Mouse (Mus musculus) C2C12 (cell line): ENCODE measurements at regions not wholly inside any gene's neighbourhood (a gene's known extent, or its start where the extent isn't known, plus 50 kb on each side); places are given as distances from the start of the nearest gene placed in this dataset.

Experiments used
- H3K27me3 ChIP-seq: one replicate; pipeline ENCODE4 v1.6.1; 2011; ENCODE audit not compliant: control insufficient read depth, insufficient read depth, insufficient read length
- H3K36me3 ChIP-seq: one replicate; pipeline ENCODE4 v1.6.1; 2011; ENCODE audit not compliant: control insufficient read depth, insufficient read depth
- H3K4me3 ChIP-seq: one replicate; pipeline ENCODE4 v1.5.1; 2011; ENCODE audit warnings: mild to moderate bottlenecking, control low read depth; ENCODE audit not compliant: poor library complexity, insufficient read depth, severe bottlenecking
- H3K79me2 ChIP-seq: one replicate; pipeline ENCODE4 v1.6.1; 2011; ENCODE audit not compliant: control insufficient read depth, insufficient read depth
- H3K79me3 ChIP-seq: one replicate; pipeline ENCODE4 v1.6.1; 2011; ENCODE audit warnings: low read depth, control low read depth
- H3ac ChIP-seq: one replicate; pipeline ENCODE3; 2011; ENCODE audit warnings: low read depth; ENCODE audit not compliant: control insufficient read depth, insufficient read length
- CEBPB ChIP-seq: IDR thresholded peaks from one replicate; pipeline ENCODE4 v1.6.1; 2011; ENCODE audit warnings: low read depth, mild to moderate bottlenecking, control low read depth, moderate library complexity
- CTCF ChIP-seq: IDR thresholded peaks from one replicate; pipeline ENCODE4 v1.5.1; 2011; ENCODE audit not compliant: control insufficient read depth, insufficient read depth, insufficient read length
- FOSL1 ChIP-seq: IDR thresholded peaks from one replicate; pipeline ENCODE4 v1.8.0; 2011; ENCODE audit warnings: mild to moderate bottlenecking, low read length; ENCODE audit not compliant: poor library complexity, insufficient read depth, severe bottlenecking
- MAX ChIP-seq: IDR thresholded peaks from one replicate; pipeline ENCODE4 v1.6.1; 2011; ENCODE audit warnings: mild to moderate bottlenecking, control low read depth
- MYOD1 ChIP-seq: IDR thresholded peaks from one replicate; pipeline ENCODE4 v1.6.1; 2011; ENCODE audit warnings: low read depth; ENCODE audit not compliant: control insufficient read depth, insufficient read length
- MYOG ChIP-seq: IDR thresholded peaks from one replicate; pipeline ENCODE4 v1.6.1; 2011; ENCODE audit not compliant: control insufficient read depth, insufficient read length; ENCODE audit errors: extremely low read depth
- USF1 ChIP-seq: IDR thresholded peaks from one replicate; pipeline ENCODE4 v1.6.1; 2011; ENCODE audit warnings: low read depth, mild to moderate bottlenecking, control low read depth, moderate library complexity

- no peaks in the 10 kb centered on the region for H3K36me3 ChIP-seq
- H3K79me3 ChIP-seq = no peaks in the 10 kb centered on the region
- no peaks in the 10 kb centered on the region for H3K79me2 ChIP-seq
- no peak overlapping the region for H3K4me3 ChIP-seq
- no peak overlapping the region for H3ac ChIP-seq
- TF ChIP-seq FOSL1 (no peak), CEBPB (no peak), MAX (no peak), CTCF (no peak), USF1 (no peak), MYOG (no peak), MYOD1 (no peak)
- no peaks in the 10 kb centered on the region for H3K27me3 ChIP-seq
Measured at GRCm38 (mm10) chr8:6388651-6389050, 1283.5 kb upstream of the Slc10a2 start.

DNA sequence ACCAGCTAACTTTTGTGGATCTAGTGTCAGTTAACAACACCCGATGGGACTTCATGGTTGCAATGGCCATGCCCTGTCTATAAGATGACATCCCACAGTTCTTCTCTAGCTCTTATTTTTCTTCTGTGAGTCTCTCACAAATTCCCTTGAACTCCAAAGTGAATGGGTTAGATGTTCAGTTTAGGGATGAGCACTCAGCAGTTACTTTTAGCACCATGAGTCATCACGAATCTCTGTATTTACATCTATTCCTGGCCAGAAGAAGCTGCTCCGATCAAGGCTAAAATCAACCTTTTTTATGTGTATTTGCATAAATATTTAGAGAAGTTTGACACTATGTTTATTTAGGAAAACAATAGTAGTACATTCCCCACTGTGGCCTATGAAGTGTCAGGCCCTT lies 1269.6 kb upstream of the Slc10a2 start:
- Histone ChIP-seq H3K4me3 (no peak overlapping the region), H3K27me3 (no peaks in the 10 kb centered on the region), H3K36me3 (no peaks in the 10 kb centered on the region), H3K79me2 (no peaks in the 10 kb centered on the region), H3K79me3 (no peaks in the 10 kb centered on the region), H3ac (no peak overlapping the region)
- TF ChIP-seq CEBPB (no peak), USF1 (no peak), CTCF (no peak), MYOG (no peak), MYOD1 (no peak), FOSL1 (no peak), MAX (no peak)

DNA sequence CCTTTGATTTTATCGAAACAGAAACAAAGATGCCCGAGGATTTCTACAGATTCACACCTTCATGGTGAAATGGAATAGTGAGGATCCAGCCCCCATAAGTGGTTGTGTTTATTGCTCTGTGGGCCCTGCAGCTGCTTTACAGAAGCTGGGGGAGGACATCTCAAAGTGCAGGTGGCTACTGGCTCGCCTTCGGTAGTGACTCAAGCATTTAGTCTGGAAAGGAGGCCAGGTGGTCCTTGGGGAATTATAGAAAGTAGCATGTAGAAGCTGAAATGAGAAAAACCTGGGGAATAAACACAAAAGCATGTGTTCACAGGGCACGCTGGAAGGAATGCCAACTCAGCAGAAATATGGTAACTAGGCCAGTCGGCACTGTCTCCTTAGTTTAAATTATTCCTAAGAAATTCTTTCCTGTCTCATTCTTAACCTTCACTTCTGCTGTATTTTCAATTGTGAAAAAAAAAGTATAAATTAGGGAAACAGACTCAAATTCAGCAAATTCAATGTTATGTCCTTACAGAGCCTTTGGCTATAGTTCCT lies 1256.3 kb upstream of the Slc10a2 start:
- Histone ChIP-seq H3K27me3 (no peaks in the 10 kb centered on the region), H3K36me3 (no peaks in the 10 kb centered on the region), H3K79me2 (no peaks in the 10 kb centered on the region), H3ac (no peak overlapping the region), H3K79me3 (no peaks in the 10 kb centered on the region), H3K4me3 (no peak overlapping the region)
- no peak for TF ChIP-seq MYOD1
- no peak for TF ChIP-seq USF1
- no peak for TF ChIP-seq CTCF
- TF ChIP-seq FOSL1 = no peak
- no peak for TF ChIP-seq MYOG
- no peak for TF ChIP-seq CEBPB
- no peak for TF ChIP-seq MAX

DNA sequence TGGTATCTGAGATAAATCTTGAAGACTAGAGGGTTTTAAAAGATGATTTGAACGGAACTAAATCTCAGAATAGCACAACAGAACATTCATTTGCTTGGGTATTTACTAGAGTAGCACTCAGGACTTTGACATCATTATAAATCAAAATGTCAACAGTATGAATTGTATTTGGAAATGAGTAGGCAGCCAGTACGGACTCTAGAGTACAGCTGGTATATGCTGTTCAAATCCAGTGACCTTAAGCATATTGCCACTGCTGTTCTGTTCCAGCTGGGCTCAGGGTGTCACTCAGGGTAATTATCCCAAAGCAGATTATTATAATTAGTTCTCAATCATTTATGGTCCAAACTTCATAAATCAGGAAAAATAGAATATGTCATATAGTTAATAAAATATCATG lies 1252.7 kb upstream of the Slc10a2 start:
- no peak for TF ChIP-seq USF1
- TF ChIP-seq MYOG = no peak
- no peak for TF ChIP-seq CEBPB
- TF ChIP-seq CTCF = no peak
- no peak for TF ChIP-seq MYOD1
- no peak for TF ChIP-seq FOSL1
- TF ChIP-seq MAX = no peak

DNA sequence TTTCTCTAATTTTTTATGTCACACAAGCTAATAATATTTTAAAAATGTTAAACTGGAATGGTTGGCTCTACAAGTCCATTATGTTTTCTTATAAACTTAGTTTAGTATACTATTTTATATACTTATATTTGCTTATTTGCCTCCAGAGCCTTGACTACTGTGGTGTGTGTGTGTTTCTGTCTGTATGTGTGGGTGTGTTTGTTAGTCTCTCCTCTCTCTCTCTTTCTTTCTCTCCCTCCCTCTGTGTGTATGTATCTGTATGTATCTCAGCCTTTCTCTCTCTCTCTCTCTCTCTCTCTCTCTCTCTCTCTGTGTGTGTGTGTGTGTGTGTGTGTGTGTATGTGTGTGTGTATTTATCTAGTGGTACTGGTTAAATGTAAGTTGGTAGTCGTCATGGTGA lies 1245.3 kb upstream of the Slc10a2 start:
- Histone ChIP-seq H3ac (no peak overlapping the region), H3K79me2 (no peaks in the 10 kb centered on the region), H3K4me3 (no peak overlapping the region), H3K79me3 (no peaks in the 10 kb centered on the region), H3K36me3 (no peaks in the 10 kb centered on the region), H3K27me3 (no peaks in the 10 kb centered on the region)
- TF ChIP-seq MYOD1 (no peak), MYOG (no peak), MAX (no peak), CEBPB (no peak), USF1 (no peak), CTCF (no peak), FOSL1 (no peak)

More for the DNA sequence above, 1252.7 kb upstream of the Slc10a2 start:
- no peaks in the 10 kb centered on the region for H3K79me3 ChIP-seq
- H3K4me3 ChIP-seq = no peak overlapping the region
- H3K79me2 ChIP-seq = no peaks in the 10 kb centered on the region
- no peaks in the 10 kb centered on the region for H3K27me3 ChIP-seq
- no peak overlapping the region for H3ac ChIP-seq
- H3K36me3 ChIP-seq = no peaks in the 10 kb centered on the region

- H3K79me3 ChIP-seq = no peaks in the 10 kb centered on the region
- TF ChIP-seq USF1 (no peak), MAX (no peak), MYOG (no peak), MYOD1 (no peak), CEBPB (no peak), CTCF (no peak), FOSL1 (no peak)
- no peaks in the 10 kb centered on the region for H3K79me2 ChIP-seq
Measured at GRCm38 (mm10) chr8:6350052-6350451, 1244.9 kb upstream of the Slc10a2 start.

More at GRCm38 (mm10) chr8:6350052-6350451, 1244.9 kb upstream of the Slc10a2 start:
- Histone ChIP-seq H3K36me3 (no peaks in the 10 kb centered on the region), H3ac (no peak overlapping the region), H3K4me3 (no peak overlapping the region), H3K27me3 (no peaks in the 10 kb centered on the region)
